Mouse (Mus musculus) left cerebral cortex, adult 18-20 months (tissue): Measurements from ENCODE around the gene Eps15l1. TPM values are rescaled to one million over a fixed set of nuclear protein-coding genes. Genes with fewer than 3 reads are reported as not detected.

Experiments
- DNase-seq, 2 experiments: peaks; one replicate each; pipeline ENCODE4 v3.0.0; 2021 to 2022; ENCODE audit warnings: low spot score in 2 of 2, mixed read lengths in 1 of 2
- total RNA-seq, 2 experiments: library from RNA; stranded (reverse); gene quantifications; 2 replicates each; pipeline ENCODE4 v1.2.3; 2021

Eps15l1 gene
- total RNA-seq, 2 experiments from 2014 or later: 62.2 to 63.4 TPM

DNA sequence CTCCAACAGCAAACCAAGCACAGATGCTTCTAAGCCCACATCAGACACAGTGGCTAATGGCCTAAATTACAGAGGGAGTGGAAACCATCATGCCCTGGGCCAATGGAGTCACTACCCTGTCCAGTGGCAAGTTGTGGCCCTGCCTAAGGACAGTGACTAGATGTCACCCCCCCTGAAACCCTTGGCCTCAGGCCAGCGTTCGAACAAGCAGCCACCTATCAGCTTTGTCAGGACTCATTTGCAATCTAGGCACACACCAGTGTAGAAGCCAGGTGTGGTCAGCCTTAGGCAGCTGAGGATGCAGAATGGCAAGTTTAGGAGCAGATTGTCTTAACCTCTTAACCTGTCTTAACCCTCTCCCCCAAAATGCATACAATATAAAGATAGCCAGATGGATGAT lies 6.0 kb downstream of the Eps15l1 start:
- no peak for DNase-seq

DNA sequence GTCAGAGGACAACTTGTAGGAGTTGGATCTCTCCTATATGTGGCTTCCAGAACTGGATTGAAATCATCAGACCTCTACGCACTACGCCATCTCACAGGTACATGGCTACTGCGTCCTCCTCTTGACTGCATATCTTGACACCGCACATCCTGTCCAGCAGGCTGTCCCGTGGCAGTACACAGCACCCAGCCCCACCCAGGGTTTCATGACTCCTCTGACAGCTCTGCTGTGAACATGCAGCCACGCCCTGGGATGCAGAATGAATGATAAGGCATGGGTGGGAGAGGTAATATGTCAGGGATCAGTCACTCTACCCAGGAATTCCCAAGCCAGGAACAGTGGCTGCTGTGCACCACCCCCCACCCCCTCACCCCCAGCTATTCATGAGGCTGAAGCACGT lies 7.4 kb downstream of the Eps15l1 start:
- DNase-seq: no peak

- no peak for DNase-seq
Observed at GRCm38 (mm10) chr8:72409443-72409842, 11.8 kb downstream of the Eps15l1 start.

DNA sequence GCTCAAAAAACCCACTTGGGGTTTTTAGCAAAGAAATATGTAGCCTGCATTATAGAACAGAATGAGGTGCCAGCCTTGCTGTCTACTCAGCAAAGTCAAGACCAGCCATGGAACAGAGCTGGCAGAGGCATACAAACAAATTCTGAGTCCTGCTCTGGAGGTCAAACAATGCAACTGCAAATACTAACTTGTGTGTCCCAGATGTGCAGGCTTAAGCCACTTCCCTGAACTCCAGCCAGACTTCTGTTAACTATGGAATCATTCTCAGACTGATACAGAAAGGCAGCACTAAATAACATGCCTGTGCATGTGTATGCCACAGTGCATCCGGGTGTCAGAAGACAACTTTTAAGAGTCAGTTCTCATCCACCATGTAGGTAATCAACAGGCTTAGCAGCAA lies 13.4 kb downstream of the Eps15l1 start:
- no peak for DNase-seq

GRCm38 (mm10) chr8:72402981-72403380 lies 18.3 kb downstream of the Eps15l1 start:
- no peak for DNase-seq

DNA sequence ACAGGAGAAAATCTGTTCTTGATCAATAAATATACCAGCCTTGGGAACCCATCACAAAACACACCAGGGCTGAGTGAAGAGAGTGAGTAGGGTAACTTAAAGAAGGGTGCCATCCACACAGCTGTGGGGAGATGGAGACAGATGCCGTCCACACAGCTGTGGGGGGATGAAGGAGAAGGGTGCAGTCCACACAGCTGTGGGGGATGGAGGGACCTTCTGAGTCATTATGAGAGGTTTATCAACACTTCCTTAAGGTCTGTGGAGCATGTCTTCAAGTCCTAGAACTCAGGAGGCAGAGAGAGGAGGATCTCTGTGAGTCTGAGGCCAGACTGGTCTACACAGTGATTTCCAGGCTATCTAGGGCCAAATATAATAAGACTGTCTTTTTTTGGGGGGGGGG lies 19.9 kb downstream of the Eps15l1 start:
- DNase-seq: no peak

GRCm38 (mm10) chr8:72385737-72386136 lies 35.5 kb downstream of the Eps15l1 start:
- DNase-seq: no peak

- DNase-seq: no peak
Observed at GRCm38 (mm10) chr8:72382395-72382794, 38.9 kb downstream of the Eps15l1 start.

GRCm38 (mm10) chr8:72380656-72381055 lies 40.6 kb downstream of the Eps15l1 start:
- no peak for DNase-seq

GRCm38 (mm10) chr8:72376900-72377299 lies 44.4 kb downstream of the Eps15l1 start:
- no peak for DNase-seq

- no peak for DNase-seq
Observed at GRCm38 (mm10) chr8:72376309-72376708, 45.0 kb downstream of the Eps15l1 start.

DNA sequence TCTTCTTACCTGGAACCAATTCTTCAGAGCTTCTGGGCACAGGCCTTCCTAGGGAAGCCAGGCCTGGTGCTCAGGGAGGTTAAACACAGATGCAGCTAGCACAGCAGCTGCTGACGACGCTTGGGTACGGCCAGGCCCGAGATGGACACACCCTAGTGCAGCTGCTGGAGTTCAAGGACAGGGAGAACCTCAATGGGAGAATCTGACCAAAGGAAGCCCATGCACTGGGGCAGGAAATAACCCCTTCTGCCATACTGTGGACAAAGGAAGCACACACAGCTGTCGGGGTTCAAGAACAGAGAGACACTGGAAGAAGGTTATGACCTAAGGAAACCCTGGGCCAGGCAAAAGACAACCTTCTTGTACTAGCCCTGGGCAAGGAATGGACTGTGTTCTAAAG lies 46.1 kb downstream of the Eps15l1 start:
- no peak for DNase-seq

DNA sequence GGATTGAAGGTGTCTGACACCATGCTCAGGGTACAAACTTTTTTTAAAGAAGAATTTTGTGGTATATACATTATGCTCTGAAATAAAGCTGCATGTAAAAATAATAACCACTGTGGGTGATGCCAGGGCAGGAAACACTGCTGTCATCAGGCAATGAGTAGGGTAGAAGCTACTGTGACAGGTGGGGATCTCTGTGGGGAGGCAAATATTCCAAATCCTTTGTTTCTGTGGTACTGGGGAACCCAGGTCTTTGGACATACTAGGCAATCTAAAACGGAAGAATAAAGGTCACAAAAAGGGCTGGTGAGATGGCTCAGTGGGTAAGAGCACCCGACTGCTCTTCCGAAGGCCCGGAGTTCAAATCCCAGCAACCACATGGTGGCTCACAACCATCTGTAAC lies 48.9 kb downstream of the Eps15l1 start:
- no peak for DNase-seq

DNA sequence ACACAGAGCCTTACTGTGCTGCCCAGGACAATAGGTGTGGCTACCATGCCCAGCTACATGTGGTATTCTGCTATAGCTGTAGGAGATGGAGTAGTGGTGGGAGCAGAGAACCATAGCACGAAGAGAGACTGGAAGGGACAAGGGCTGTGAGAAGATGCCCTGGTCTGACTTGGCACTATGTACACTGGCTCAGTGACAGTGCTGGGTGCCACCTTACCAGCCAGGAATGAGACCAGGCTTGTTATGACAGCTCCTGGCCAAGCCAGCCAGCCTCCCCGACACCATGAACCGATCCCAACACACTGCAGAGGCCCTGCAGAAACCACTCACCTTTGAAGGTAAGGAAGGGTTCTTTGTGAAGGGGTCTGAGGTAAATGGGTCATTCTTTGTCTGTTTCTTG lies 49.9 kb downstream of the Eps15l1 start:
- DNase-seq: no peak

DNA sequence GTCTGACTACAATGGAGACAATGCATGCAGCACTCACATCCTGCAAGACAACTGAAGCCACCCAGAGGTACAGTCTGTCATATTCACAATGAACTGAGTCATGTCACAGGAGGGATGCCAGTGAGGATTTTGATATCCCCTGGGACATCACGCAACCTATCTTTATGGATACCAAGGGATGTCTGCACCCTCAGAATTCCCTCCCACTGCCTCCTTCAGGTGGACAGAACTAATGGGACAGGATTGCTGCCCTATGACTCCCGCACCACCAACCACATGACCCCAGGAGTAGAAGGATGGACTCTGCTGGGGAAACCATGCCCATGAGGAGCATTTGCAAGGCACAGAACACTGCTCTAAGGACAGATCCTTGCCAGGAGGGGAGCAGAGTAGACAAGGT lies 54.8 kb downstream of the Eps15l1 start:
- no peak for DNase-seq

GRCm38 (mm10) chr8:72365826-72366225 lies 55.4 kb downstream of the Eps15l1 start:
- peak; percentile 76 to 78 for DNase-seq

DNA sequence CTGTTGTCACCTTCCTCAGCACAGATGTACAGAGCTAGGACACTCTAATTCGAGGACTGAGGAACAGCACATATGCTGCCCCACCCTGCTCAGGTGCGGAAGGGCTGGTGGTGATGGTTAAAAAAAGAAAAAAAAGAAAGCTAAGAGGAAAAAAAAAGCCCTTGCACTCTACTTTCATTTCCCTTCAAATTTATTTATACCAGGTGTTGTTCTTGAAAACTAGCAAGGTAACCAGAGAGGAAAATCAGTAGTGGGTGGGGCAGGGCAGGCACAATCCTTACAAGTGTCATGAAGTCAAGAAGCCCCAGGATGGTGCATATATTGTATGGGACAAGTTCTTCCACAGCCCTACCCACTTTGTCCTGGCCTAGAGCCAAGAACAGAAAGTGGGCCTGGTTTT lies 56.2 kb downstream of the Eps15l1 start:
- DNase-seq: no peak

GRCm38 (mm10) chr8:72363457-72363856 lies 57.8 kb downstream of the Eps15l1 start:
- DNase-seq: no peak

GRCm38 (mm10) chr8:72362754-72363153 lies 58.5 kb downstream of the Eps15l1 start:
- DNase-seq: peak; percentile 40 to 41

- no peak for DNase-seq
Observed at GRCm38 (mm10) chr8:72360162-72360561, 61.1 kb downstream of the Eps15l1 start.

DNA sequence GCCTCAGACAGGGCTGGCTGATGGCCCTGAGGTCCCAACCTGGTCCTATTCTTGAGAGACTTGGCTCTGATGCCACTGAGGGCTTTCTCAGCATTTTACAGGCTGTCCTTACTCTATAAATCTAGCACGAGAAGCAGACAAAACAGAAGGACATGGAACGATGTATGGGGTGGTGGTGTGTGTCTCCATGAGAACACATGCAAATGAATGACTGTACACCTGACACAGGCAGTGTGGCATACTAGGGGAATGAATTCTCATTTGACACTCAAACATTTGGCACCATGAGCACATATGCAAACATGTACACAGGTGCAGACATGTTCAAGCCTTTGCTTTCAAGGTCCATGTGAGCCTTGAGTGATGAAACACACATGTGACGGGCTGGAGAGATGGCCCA lies 64.7 kb downstream of the Eps15l1 start:
- no peak for DNase-seq

DNA sequence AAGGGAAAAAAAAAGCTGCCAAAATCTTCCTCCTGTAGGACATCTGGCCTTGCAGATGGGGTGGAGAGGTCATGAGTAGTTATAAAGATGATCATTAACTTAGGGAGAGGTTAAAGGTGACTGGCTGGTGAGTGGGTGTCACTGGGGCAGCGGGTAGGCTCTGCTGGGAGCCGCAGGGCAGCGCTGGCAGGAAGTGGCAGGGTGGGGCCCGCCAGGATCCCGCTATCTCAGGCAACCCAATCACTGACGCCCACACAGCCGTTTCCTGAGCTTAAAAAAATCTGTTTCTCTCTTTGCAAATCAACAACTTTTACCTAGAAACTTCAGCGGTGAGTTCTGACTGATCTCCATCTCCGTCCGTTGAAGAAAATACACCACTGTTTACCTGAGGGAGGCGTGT lies 67.0 kb downstream of the Eps15l1 start:
- peak in 1 of 2 experiments; percentile 29 for DNase-seq

GRCm38 (mm10) chr8:72353700-72354045 lies 67.6 kb downstream of the Eps15l1 start:
- no peak for DNase-seq

GRCm38 (mm10) chr8:72352951-72353699 lies 68.1 kb downstream of the Eps15l1 start:
- no peak for DNase-seq
